Mouse (Mus musculus) intestine, postnatal 0 days (tissue): Measurements from ENCODE around the gene Pamr1. TPM values are rescaled to one million over a fixed set of nuclear protein-coding genes. Genes with fewer than 3 reads are reported as not detected.

Experiments used
- ATAC-seq: fragments of 200-750 bp; cut with Nextera tagmentation; 2 replicates; pipeline ENCODE4 v1.8.0; 2017; ENCODE audit warnings: mild to moderate bottlenecking, moderate TSS enrichment, moderate library complexity
- H3K27ac ChIP-seq: fragments of 300-500 bp; sonication (generic); 2 replicates; pipeline ENCODE4 v1.5.1; 2014; ENCODE audit warnings: mild to moderate bottlenecking, low read depth, low read length, moderate library complexity
- H3K27me3 ChIP-seq: fragments of 300-500 bp; sonication (generic); replicated peaks from 2 replicates; pipeline ENCODE4 v1.6.1; 2014; ENCODE audit warnings: low read length, mixed read lengths; ENCODE audit not compliant: control insufficient read depth, insufficient read depth
- H3K36me3 ChIP-seq: fragments of 300-500 bp; sonication (generic); 2 replicates; pipeline ENCODE4 v1.6.1; 2014; ENCODE audit warnings: mild to moderate bottlenecking, moderate library complexity; ENCODE audit not compliant: control insufficient read depth, insufficient read depth
- H3K4me1 ChIP-seq: fragments of 300-500 bp; sonication (generic); replicated peaks from 2 replicates; pipeline ENCODE4 v1.6.1; 2014; ENCODE audit warnings: antibody characterized with exemption, low read length, mixed read lengths; ENCODE audit not compliant: control insufficient read depth, insufficient read depth
- H3K4me2 ChIP-seq: fragments of 300-500 bp; sonication (generic); replicated peaks from 2 replicates; pipeline ENCODE4 v1.6.1; 2014; ENCODE audit warnings: low read depth, mild to moderate bottlenecking, moderate library complexity
- H3K4me3 ChIP-seq: fragments of 300-500 bp; sonication (generic); 2 replicates; pipeline ENCODE4 v1.5.1; 2014; ENCODE audit warnings: low read depth, low read length
- H3K9ac ChIP-seq: fragments of 300-500 bp; sonication (generic); 2 replicates; pipeline ENCODE4 v1.6.1; 2014; ENCODE audit warnings: mild to moderate bottlenecking, low read depth, low read length
- H3K9me3 ChIP-seq: fragments of 300-500 bp; sonication (generic); 2 replicates; pipeline ENCODE4 v1.6.1; 2016; ENCODE audit warnings: mixed run types; ENCODE audit not compliant: control insufficient read depth
- CTCF ChIP-seq: sonication (generic); IDR thresholded peaks from 2 replicates; pipeline ENCODE4 v1.5.1; 2016; ENCODE audit warnings: low read depth, mild to moderate bottlenecking, control low read depth, antibody characterized with exemption, moderate library complexity
- WGBS: fragments of 180-500 bp; shearing (Covaris S2); extraction: QIAGEN DNeasy Blood & Tissue Kit; methylation state at CpG from one replicate; pipeline ENCODE4 v1.1.7; 2014; 5-methylcytosine and 5-hydroxymethylcytosine counted together
- polyA plus RNA-seq: library from polyadenylated mRNA; unstranded; fragments of >200 nt; fragmentation: Nextera tagmentation; extraction: Ambion mirVana; gene quantifications from 2 replicates; pipeline ENCODE4 v1.2.1, GENCODE M21; 2015

The Pamr1 gene
- polyA plus RNA-seq, 1 experiment from 2014 or later = 19.0 TPM

GRCm38 (mm10) chr2:102536766-102537165 lies 13.0 kb upstream of the Pamr1 start:
- WGBS = 74% methylated on average over 3 of the region's 3 CpGs
- H3K27ac ChIP-seq = no peak overlapping the region
- H3K27me3 ChIP-seq = no peaks in the 10 kb centered on the region
- H3K4me1 ChIP-seq = no peaks in the 10 kb centered on the region
- no peak overlapping the region for H3K4me2 ChIP-seq
- no peak for ATAC-seq
- H3K36me3 ChIP-seq = no peaks in the 10 kb centered on the region
- H3K9me3 ChIP-seq = no peaks in the 10 kb centered on the region
- TF ChIP-seq CTCF = no peak
- H3K9ac ChIP-seq = no peak overlapping the region
- H3K4me3 ChIP-seq = no peak overlapping the region

DNA sequence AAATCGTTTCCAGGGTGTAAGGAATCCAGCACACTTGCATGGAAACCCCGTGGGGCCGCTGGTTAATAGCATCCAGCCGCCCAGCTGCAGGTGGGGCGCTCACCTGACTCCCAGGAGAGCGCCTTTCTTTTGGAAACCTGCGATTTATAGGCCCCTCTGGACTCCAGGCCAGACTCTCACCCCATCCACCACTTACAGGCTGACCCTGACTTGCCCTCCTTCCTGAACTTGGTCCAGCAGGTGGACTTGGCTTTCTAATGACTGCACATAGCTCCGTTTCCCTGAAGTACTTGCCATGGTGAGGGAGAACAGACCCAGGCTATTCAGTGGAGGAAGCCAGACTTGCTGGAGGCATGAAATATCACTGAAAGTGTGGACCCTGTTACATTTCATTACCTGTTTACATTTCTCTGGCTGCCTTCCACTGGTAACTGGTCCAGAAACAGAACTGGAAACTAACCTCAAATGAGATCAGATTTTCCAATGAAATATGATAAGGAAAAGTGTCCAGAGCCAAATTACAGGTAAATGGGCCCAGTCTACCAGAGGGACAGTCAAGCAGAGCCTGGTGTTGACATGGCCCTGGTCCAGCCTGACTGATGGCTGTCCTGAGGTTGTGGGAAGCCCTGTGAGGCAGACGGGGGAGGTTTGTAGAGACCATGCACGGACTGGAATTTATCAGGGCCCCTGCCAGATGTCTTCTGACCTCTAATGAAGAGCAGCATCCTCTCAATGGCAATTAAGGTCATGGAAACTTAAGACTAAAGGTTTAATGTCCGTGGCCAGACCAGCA lies 9.2 kb upstream of the Pamr1 start:
- Histone ChIP-seq H3K4me1 (no peaks in the 10 kb centered on the region), H3K27me3 (no peaks in the 10 kb centered on the region), H3K9me3 (no peaks in the 10 kb centered on the region), H3K9ac (no peak overlapping the region), H3K27ac (no peak overlapping the region), H3K4me3 (no peak overlapping the region), H3K36me3 (no peaks in the 10 kb centered on the region), H3K4me2 (no peak overlapping the region)
- WGBS = 49% methylated on average over 11 of the region's 11 CpGs
- no peak for TF ChIP-seq CTCF
- no peak for ATAC-seq

DNA sequence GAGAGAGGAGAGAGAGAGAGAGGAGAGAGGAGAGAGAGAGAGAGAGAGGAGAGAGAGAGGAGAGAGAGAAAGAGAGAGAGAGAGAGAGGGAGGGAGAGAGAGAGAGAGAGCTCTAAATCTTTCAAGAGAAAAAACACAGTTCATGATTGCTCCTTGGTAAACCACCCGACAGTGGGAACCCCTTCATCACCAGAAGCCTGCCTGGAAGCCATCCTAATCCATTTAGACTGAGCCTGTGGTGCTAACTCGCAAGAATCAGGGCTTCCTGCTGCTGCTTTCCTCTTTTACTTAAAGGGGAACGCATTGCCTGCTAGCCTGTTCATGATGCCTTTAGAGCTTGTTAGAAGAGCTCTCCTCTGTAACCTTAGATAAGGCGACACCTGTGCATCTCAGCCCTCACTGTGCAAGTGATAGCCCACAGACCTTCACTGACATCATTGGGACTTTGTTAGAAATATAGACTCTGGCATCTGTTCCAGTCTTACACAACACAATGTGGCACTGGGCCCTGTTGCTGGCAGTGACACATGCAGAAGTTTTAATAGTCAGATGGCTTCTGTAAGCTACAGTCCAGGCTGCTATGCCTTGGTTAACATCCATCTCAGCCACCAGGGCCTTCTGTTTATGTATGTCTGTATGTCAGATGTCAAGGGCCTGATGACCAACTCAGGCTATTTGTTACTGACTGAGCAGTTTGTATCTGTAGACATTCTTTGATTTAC lies 8.2 kb upstream of the Pamr1 start:
- H3K4me2 ChIP-seq = no peak overlapping the region
- WGBS = 50% methylated on average over 4 of the region's 4 CpGs
- no peaks in the 10 kb centered on the region for H3K27me3 ChIP-seq
- H3K4me1 ChIP-seq = no peaks in the 10 kb centered on the region
- TF ChIP-seq CTCF = no peak
- no peak for ATAC-seq
- no peak overlapping the region for H3K9ac ChIP-seq
- no peaks in the 10 kb centered on the region for H3K9me3 ChIP-seq
- H3K36me3 ChIP-seq = no peaks in the 10 kb centered on the region
- no peak overlapping the region for H3K27ac ChIP-seq
- H3K4me3 ChIP-seq = no peak overlapping the region

DNA sequence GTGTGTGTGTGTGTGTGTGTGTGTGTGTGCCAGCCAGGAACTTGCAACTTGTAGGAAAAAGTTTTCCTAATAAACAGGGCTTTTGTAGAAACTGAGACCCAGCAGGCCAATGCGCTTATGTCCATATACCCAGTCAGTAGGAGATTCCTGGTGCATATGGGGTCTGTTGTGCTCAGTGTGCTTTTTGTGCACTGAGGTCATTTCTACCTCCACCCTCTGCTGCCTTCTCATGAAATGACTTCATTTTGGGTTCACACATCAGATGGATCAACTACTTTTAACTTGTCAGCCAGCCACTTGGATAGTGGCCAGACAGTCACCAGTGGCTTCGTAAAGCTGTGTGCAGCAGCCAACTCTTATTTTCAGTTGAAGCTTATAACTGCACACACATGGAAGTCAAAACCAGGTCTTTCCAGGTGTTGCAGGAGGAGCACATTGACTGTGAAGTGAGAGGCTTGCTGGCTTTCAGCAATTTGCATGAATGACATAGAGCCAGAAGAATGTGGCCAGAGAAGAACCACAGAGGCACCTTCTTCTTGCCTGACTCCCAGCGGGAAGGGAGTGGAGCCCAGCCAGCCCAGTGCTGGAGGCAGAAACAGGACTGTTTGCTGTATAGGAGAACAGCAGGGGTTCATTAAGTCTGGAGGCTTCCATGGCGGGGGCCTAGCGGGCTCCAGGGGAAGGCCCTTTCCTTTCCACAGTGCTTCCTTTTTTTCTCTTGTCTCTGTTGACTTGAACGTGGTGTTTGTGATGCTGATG lies 5.7 kb upstream of the Pamr1 start:
- no peak for TF ChIP-seq CTCF
- no peak overlapping the region for H3K4me2 ChIP-seq
- H3K27ac ChIP-seq = no peak overlapping the region
- no peak for ATAC-seq
- no peaks in the 10 kb centered on the region for H3K27me3 ChIP-seq
- H3K36me3 ChIP-seq = no peaks in the 10 kb centered on the region
- H3K9ac ChIP-seq = no peak overlapping the region
- no peaks in the 10 kb centered on the region for H3K4me1 ChIP-seq
- 52% methylated on average over 6 of the region's 6 CpGs for WGBS
- no peak overlapping the region for H3K4me3 ChIP-seq
- no peaks in the 10 kb centered on the region for H3K9me3 ChIP-seq

DNA sequence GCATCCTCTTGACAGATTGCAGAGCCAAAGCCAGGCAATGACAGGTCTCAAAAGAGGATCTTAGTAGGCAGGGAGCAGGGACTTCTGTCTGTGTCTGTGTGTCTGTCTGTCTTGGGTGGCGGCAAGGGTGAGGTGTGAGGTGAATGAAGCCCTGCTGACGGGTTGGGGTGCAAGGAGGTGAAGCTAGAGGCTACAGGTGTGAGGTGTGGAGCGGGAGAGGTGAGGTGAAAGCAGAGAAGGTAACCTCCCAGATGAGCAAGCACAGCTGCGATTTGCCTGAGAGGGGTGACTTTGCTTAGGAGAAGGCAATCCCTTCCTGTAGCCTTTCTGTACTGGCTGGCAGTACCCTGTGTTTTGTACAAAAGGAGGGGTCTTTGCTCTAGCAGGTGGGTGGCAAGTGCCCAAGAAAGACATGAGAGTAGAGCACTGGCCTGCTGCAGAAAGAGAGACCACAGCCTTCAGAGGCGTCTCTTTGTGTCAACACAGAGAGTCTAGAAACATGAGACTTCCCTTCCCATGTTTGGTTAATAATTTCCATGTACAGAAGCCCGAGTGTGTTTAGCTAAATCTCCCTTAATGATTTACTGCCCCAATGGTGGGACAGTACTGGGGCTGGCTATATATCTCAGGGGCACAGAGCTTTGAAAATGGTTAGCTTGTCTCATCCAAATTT lies 1.2 kb downstream of the Pamr1 start:
- H3K27ac ChIP-seq = 0 out of 2 replicates have a peak overlapping the region, but pooled peaks have one; percentile 30
- 11% methylated on average over 6 of the region's 6 CpGs for WGBS
- peak overlapping the region; percentile 59 for H3K4me2 ChIP-seq

More for the DNA sequence above, 1.2 kb downstream of the Pamr1 start:
- Histone ChIP-seq H3K4me1 (peaks cover 10% of the 10 kb centered on the region; the same call in 1 of the 2 replicates), H3K9ac (no peak overlapping the region), H3K9me3 (no peaks in the 10 kb centered on the region), H3K4me3 (peak overlapping the region; percentile 40), H3K36me3 (no peaks in the 10 kb centered on the region), H3K27me3 (no peaks in the 10 kb centered on the region)
- no peak for TF ChIP-seq CTCF
- peak; percentile 45; the same call in 1 of the 2 replicates for ATAC-seq
